Mouse (Mus musculus) CH12.LX (cell line): ENCODE results near the gene Mttp. TPM values are rescaled to one million over a fixed set of nuclear protein-coding genes. Genes with fewer than 3 reads are reported as not detected.

Source experiments
- DNase-seq: peaks from one replicate; pipeline ENCODE4 v3.0.0-alpha.2; 2013; ENCODE audit errors: extremely low read depth
- H3K27ac ChIP-seq: 2 replicates; pipeline ENCODE4 v1.5.1; 2012; ENCODE audit warnings: low read depth, mild to moderate bottlenecking, control low read depth, moderate library complexity; ENCODE audit not compliant: insufficient read depth
- H3K27me3 ChIP-seq: replicated peaks from 2 replicates; pipeline ENCODE3; 2012; ENCODE audit warnings: inconsistent platforms
- H3K36me3 ChIP-seq, 2 experiments: replicated peaks in 1 of 2; 2 replicates each; pipeline versions ENCODE3 to v1.6.1; 2012; ENCODE audit warnings: inconsistent platforms in 1 of 2, low read length in 1 of 2, mild to moderate bottlenecking in 1 of 2, mixed read lengths in 1 of 2, moderate library complexity in 1 of 2; ENCODE audit not compliant: control insufficient read depth in 1 of 2, insufficient read depth in 1 of 2
- H3K4me1 ChIP-seq, 2 experiments: 2 replicates each; pipeline ENCODE4 v1.6.1; 2012; ENCODE audit warnings: inconsistent platforms in 1 of 2, moderate library complexity in 1 of 2; ENCODE audit not compliant: insufficient read depth in 2 of 2, control insufficient read depth in 1 of 2
- H3K4me2 ChIP-seq: 2 replicates; pipeline ENCODE4 v1.6.1; 2012; ENCODE audit warnings: low read depth, mild to moderate bottlenecking, control low read depth; ENCODE audit not compliant: poor library complexity, insufficient read depth, severe bottlenecking
- H3K4me3 ChIP-seq, 3 experiments: fragments of 150-350 bp in 1 of 3; sonication (generic) in 1 of 3; replicated peaks in 1 of 3; 2 replicates each; pipeline versions ENCODE3 to v1.5.1; 2011 to 2012; ENCODE audit warnings: low read depth in 2 of 3, low read length in 2 of 3, mild to moderate bottlenecking in 2 of 3, moderate library complexity in 2 of 3, control low read depth in 1 of 3, improper control_type of control experiment in 1 of 3, inconsistent platforms in 1 of 3, mixed read lengths in 1 of 3; ENCODE audit not compliant: poor library complexity in 1 of 3
- H3K79me2 ChIP-seq: replicated peaks from 2 replicates; pipeline ENCODE4 v1.6.1; 2012; ENCODE audit warnings: mild to moderate bottlenecking, moderate library complexity; ENCODE audit not compliant: control insufficient read depth, poor library complexity, insufficient read depth, severe bottlenecking; ENCODE audit errors: extremely low read depth
- H3K9ac ChIP-seq: 2 replicates; pipeline ENCODE4 v1.6.1; 2012; ENCODE audit warnings: low read depth, mild to moderate bottlenecking, control low read depth, moderate library complexity; ENCODE audit not compliant: insufficient read depth
- H3K9me3 ChIP-seq: replicated peaks from 2 replicates; pipeline ENCODE3; 2012; ENCODE audit warnings: low read length, inconsistent platforms, mixed read lengths
- BHLHE40 ChIP-seq: IDR thresholded peaks from 2 replicates; pipeline ENCODE4 v1.6.1; 2011; ENCODE audit warnings: mild to moderate bottlenecking, low read depth, low read length, improper control_type of control experiment
- CTCF ChIP-seq, 2 experiments: IDR thresholded peaks in 1 of 2; conservative IDR thresholded peaks in 1 of 2; 2 replicates each; pipeline ENCODE4 v1.5.1; 2011 to 2012; ENCODE audit warnings: low read depth in 2 of 2, low read length in 2 of 2, improper control_type of control experiment in 1 of 2, inconsistent platforms in 1 of 2, mild to moderate bottlenecking in 1 of 2, moderate library complexity in 1 of 2
- ELF1 ChIP-seq: IDR thresholded peaks from 2 replicates; pipeline ENCODE4 v1.6.1; 2014; ENCODE audit warnings: low read depth, mild to moderate bottlenecking, inconsistent platforms, low read length, improper control_type of control experiment
- EP300 ChIP-seq: IDR thresholded peaks from 2 replicates; pipeline ENCODE4 v1.6.1; 2011; ENCODE audit warnings: low read length, improper control_type of control experiment
- JUN ChIP-seq: IDR thresholded peaks from 2 replicates; pipeline ENCODE4 v1.6.1; 2011; ENCODE audit warnings: low read depth, mild to moderate bottlenecking, low read length, improper control_type of control experiment, moderate library complexity; ENCODE audit not compliant: insufficient read depth
- JUND ChIP-seq: conservative IDR thresholded peaks from 2 replicates; pipeline ENCODE4 v1.6.1; 2011; ENCODE audit warnings: low read depth, low read length, improper control_type of control experiment
- MAFK ChIP-seq: IDR thresholded peaks from 2 replicates; pipeline ENCODE4 v1.6.1; 2011; ENCODE audit warnings: low read length, improper control_type of control experiment; ENCODE audit not compliant: insufficient replicate concordance
- MAX ChIP-seq: IDR thresholded peaks from 2 replicates; pipeline ENCODE4 v1.6.1; 2011; ENCODE audit warnings: low read length, improper control_type of control experiment
- MXI1 ChIP-seq: IDR thresholded peaks from 2 replicates; pipeline ENCODE4 v1.6.1; 2011; ENCODE audit warnings: mild to moderate bottlenecking, low read depth, low read length, improper control_type of control experiment
- MYC ChIP-seq: IDR thresholded peaks from 2 replicates; pipeline ENCODE4 v1.6.1; 2011; ENCODE audit warnings: low read depth, mild to moderate bottlenecking, improper control_type of control experiment, low read length
- NRF1 ChIP-seq: IDR thresholded peaks from 2 replicates; pipeline ENCODE4 v1.6.1; 2014; ENCODE audit warnings: low read depth, mild to moderate bottlenecking, inconsistent platforms, low read length, improper control_type of control experiment, moderate library complexity
- POLR2A ChIP-seq: IDR thresholded peaks from 2 replicates; pipeline ENCODE4 v1.6.1; 2011; ENCODE audit warnings: low read depth, mild to moderate bottlenecking, improper control_type of control experiment, low read length
- RCOR1 ChIP-seq: conservative IDR thresholded peaks from 2 replicates; pipeline ENCODE4 v1.6.1; 2012; ENCODE audit warnings: low read depth, mild to moderate bottlenecking, inconsistent platforms, low read length, improper control_type of control experiment
- SMC3 ChIP-seq: IDR thresholded peaks from 2 replicates; pipeline ENCODE4 v1.6.1; 2011; ENCODE audit warnings: low read depth, low read length, improper control_type of control experiment
- USF2 ChIP-seq: conservative IDR thresholded peaks from 2 replicates; pipeline ENCODE4 v1.6.1; 2011; ENCODE audit warnings: low read depth, low read length, improper control_type of control experiment
- ZNF384 ChIP-seq: IDR thresholded peaks from 2 replicates; pipeline ENCODE4 v1.6.1; 2012; ENCODE audit warnings: low read depth, low read length, improper control_type of control experiment, inconsistent platforms
- dilution Hi-C: fragments of 300-500 bp; cut with MboI; formaldehyde crosslinking; loops from 2 replicates; pipeline ENCODE4 v1.14.3; 2020; ENCODE audit warnings: low sequenced_read_pairs; ENCODE audit not compliant: extremely low pct_unique_long_range_greater_than_20kb, extremely low pct_ligation_motif_present
- in situ Hi-C: fragments of 300-500 bp; cut with MboI; formaldehyde crosslinking; loops from 3 replicates; pipeline ENCODE4 v1.14.3; 2019; ENCODE audit warnings: low sequenced_read_pairs, low pct_ligation_motif_present, low pct_unique_long_range_greater_than_20kb, mixed read lengths
- polyA plus RNA-seq: library from polyadenylated mRNA; unstranded; fragments of >175 nt; gene quantifications from 2 replicates; pipeline ENCODE4 v1.2.1, GENCODE M21; 2012; ENCODE audit warnings: low read depth; ENCODE audit not compliant: insufficient read length
- total RNA-seq, 2 experiments: library from RNA; depleted of rRNA; stranded (reverse); fragments of 300-350 nt in 1 of 2; fragments of >200 nt in 1 of 2; gene quantifications; 2 replicates each; pipeline ENCODE4 v1.2.3; 2012 to 2014

Gene Mttp
- total and polyA plus RNA-seq, 3 experiments, result 4.5 to 6.3 (median 5.9) TPM

DNA sequence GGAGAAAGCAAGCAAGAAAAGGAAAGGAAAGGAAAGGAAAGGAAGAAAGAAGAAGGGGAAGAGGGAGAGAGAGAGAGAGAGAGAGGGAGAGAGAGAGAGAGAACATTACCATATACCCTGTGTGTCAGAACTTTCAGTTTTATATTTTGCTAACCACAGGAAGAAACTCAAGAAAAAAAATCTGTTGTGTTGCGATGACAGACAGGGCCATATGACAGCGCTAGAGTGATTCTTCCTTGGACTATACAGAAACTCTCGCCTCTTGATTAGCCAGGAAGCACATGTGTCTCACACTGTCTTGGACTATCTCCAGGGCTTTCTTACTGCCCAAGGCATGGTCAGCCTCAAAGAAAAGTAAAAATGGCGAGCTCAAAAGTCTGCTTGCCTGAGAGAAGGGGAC is 82.1 kb downstream of the Mttp start:
- H3K4me3 ChIP-seq, result no peak overlapping the region
- dilution Hi-C loops, result no loop called here
- no peak overlapping the region for H3K27ac ChIP-seq
- peak overlapping the region; percentile 41 for H3K4me2 ChIP-seq
- H3K9me3 ChIP-seq, result peaks cover 2% of the 10 kb centered on the region
- peak; percentile 29 for DNase-seq
- H3K4me1 ChIP-seq, result peaks cover 28 to 58% of the 10 kb centered on the region in 2 experiments
- H3K27me3 ChIP-seq, result peaks cover 18% of the 10 kb centered on the region
- H3K36me3 ChIP-seq, result no peaks in the 10 kb centered on the region
- H3K79me2 ChIP-seq, result no peaks in the 10 kb centered on the region
- TF ChIP-seq ZNF384 (peak; percentile 91), JUND (peak; percentile 49; the same call in 1 of the 2 replicates), JUN (no peak), POLR2A (no peak), MAX (peak; percentile 49; the same call in 1 of the 2 replicates), BHLHE40 (0 out of 2 replicates have a peak, but pooled peaks have one; percentile 26), SMC3 (0 out of 2 replicates have a peak, but pooled peaks have one; percentile 5), MYC (peak; percentile 53; the same call in 1 of the 2 replicates), CTCF (conservative IDR thresholded peaks at IDR 0.05 in 1 of 2, IDR thresholded peaks at IDR 0.05 in 1 of 2; ENCODE audit: low read depth in 2 of 2, low read length in 2 of 2) (peak in 1 of 2 experiments; percentile 5; a peak in 1 of 4 replicates), EP300 (peak; percentile 53; the same call in 1 of the 2 replicates)
- no peak overlapping the region for H3K9ac ChIP-seq
- in situ Hi-C loops, result no loop called here

DNA sequence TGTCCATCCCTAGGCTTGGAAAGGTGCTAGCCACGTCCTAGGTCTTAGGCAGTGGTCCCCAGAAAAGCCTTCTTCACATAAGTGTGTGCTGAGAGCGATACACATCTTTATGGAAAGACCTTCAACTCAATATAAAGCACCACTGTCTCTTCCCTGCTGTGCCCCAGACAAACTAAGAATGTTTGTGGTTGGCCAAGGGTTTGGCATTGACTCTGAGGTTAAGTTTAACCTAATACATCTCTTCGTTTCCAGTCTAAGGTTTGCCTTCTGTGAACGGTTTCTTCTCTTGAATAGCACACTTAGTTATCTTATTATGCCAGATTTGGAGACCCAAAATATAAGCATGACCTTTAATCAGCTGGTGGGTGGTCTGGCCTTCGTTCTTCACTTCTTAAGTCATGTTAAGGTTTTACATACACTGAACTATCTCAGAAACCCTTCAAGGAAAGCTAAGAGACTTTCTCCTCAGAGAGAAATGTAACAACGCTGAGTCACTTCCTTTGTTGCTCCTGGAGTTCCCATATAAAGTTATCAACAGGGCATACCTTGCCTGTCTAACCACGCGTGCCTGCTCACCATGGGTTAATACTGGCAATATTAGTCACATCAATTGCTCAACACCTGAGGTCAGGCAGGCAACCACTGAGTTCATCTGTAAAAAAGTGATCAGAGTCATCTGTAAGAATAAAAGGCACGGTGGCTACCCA is 83.4 kb downstream of the Mttp start:
- Histone ChIP-seq H3K36me3 (no peaks in the 10 kb centered on the region), H3K4me3 (no peak overlapping the region), H3K9ac (no peak overlapping the region), H3K27ac (no peak overlapping the region), H3K79me2 (no peaks in the 10 kb centered on the region), H3K9me3 (peaks cover 2% of the 10 kb centered on the region), H3K4me2 (no peak overlapping the region), H3K4me1 (peaks cover 28 to 58% of the 10 kb centered on the region in 2 experiments), H3K27me3 (peaks cover 13% of the 10 kb centered on the region)
- dilution Hi-C loops (no loop called here), in situ Hi-C loops (no loop called here)
- DNase-seq, result no peak
- TF ChIP-seq MYC (no peak), ELF1 (no peak), JUN (no peak), NRF1 (no peak), USF2 (no peak), RCOR1 (no peak), MXI1 (no peak), MAFK (no peak), SMC3 (no peak)
